Mouse (Mus musculus) heart, adult 2 months (tissue): ENCODE results near the gene Gpr107.
A peak's percentile ranks its signal among the peaks of the same experiment; 100 is the strongest.

ENCODE experiments used
- CTCF ChIP-seq: fragments of 200-600 bp; IDR thresholded peaks from 2 replicates; pipeline ENCODE4 v1.8.1; 2022; ENCODE audit warnings: antibody characterized with exemption, mild to moderate bottlenecking, moderate library complexity
- EP300 ChIP-seq: fragments of 200-500 bp; IDR thresholded peaks from 2 replicates; pipeline ENCODE4 v1.6.1; 2011; ENCODE audit warnings: low read depth, low read length, control low read depth; ENCODE audit not compliant: insufficient read depth
- POLR2A ChIP-seq: fragments of 200-500 bp; IDR thresholded peaks from 2 replicates; pipeline ENCODE4 v1.6.1; 2011; ENCODE audit warnings: mild to moderate bottlenecking, low read depth, low read length, control low read depth; ENCODE audit not compliant: insufficient read depth

GRCm38 (mm10) chr2:31164841-31165455, 12.8 kb downstream of the Gpr107 start:
- TF ChIP-seq CTCF, result no peak
- 0 out of 2 replicates have a peak, but pooled peaks have one; percentile 36 for TF ChIP-seq EP300
- TF ChIP-seq POLR2A, result no peak
